Mouse (Mus musculus) limb, embryonic 11.5 days (tissue): ENCODE measurements at regions not wholly inside any gene's neighbourhood (a gene's known extent, or its start where the extent isn't known, plus 50 kb on each side); places are given as distances from the start of the nearest gene placed in this dataset.
A peak's percentile ranks its signal among the peaks of the same experiment; 100 is the strongest.

Source experiments
- ATAC-seq: fragments of 200-750 bp; cut with Nextera tagmentation; 2 replicates; pipeline ENCODE4 v1.8.0; 2017; ENCODE audit warnings: low read depth; ENCODE audit not compliant: insufficient number of reproducible peaks, low FRiP score, low TSS enrichment
- DNase-seq: peaks from one replicate; pipeline ENCODE4 v3.0.0-alpha.2; 2015; ENCODE audit warnings: low spot score
- H3K27ac ChIP-seq: fragments of 300-500 bp; sonication (generic); replicated peaks from 2 replicates; pipeline ENCODE4 v1.5.1; 2014; ENCODE audit warnings: low read depth, mild to moderate bottlenecking, low read length
- H3K27me3 ChIP-seq: fragments of 300-500 bp; sonication (generic); 2 replicates; pipeline ENCODE4 v1.6.1; 2014; ENCODE audit warnings: mild to moderate bottlenecking, low read length, mixed read lengths; ENCODE audit not compliant: control insufficient read depth, insufficient read depth
- H3K36me3 ChIP-seq: fragments of 300-500 bp; sonication (generic); 2 replicates; pipeline ENCODE4 v1.6.1; 2014; ENCODE audit warnings: mild to moderate bottlenecking, low read length, moderate library complexity, mixed read lengths; ENCODE audit not compliant: control insufficient read depth, insufficient read depth
- H3K4me1 ChIP-seq: fragments of 300-500 bp; sonication (generic); 2 replicates; pipeline ENCODE4 v1.6.1; 2014; ENCODE audit warnings: low read length, mixed read lengths; ENCODE audit not compliant: control insufficient read depth, insufficient read depth
- H3K4me2 ChIP-seq: fragments of 300-500 bp; sonication (generic); 2 replicates; pipeline ENCODE4 v1.6.1; 2014; ENCODE audit warnings: low read depth, mild to moderate bottlenecking, moderate library complexity; ENCODE audit not compliant: severe bottlenecking
- H3K4me3 ChIP-seq: fragments of 300-500 bp; sonication (generic); 2 replicates; pipeline ENCODE4 v1.5.1; 2014; ENCODE audit warnings: low read depth, low read length
- H3K9ac ChIP-seq: fragments of 300-500 bp; sonication (generic); 2 replicates; pipeline ENCODE4 v1.6.1; 2014; ENCODE audit warnings: mild to moderate bottlenecking, low read length
- H3K9me3 ChIP-seq: fragments of 300-500 bp; sonication (generic); 2 replicates; pipeline ENCODE4 v1.6.1; 2016; ENCODE audit warnings: low read length; ENCODE audit not compliant: control insufficient read depth
- WGBS: fragments of 180-500 bp; shearing (Covaris S2); extraction: QIAGEN DNeasy Blood & Tissue Kit; methylation state at CpG from one replicate; pipeline ENCODE4 v1.1.7; 2014; 5-methylcytosine and 5-hydroxymethylcytosine counted together

GRCm38 (mm10) chr6:34246512-34246911 is 69.6 kb upstream of the Slc35b4 start:
- 86% methylated on average over 4 of the region's 4 CpGs for WGBS
- no peak for DNase-seq
- Histone ChIP-seq H3K27ac (no peak overlapping the region), H3K9ac (no peak overlapping the region), H3K36me3 (no peaks in the 10 kb centered on the region), H3K27me3 (no peaks in the 10 kb centered on the region), H3K4me2 (no peak overlapping the region), H3K9me3 (no peaks in the 10 kb centered on the region), H3K4me1 (no peaks in the 10 kb centered on the region), H3K4me3 (no peak overlapping the region)
- no peak for ATAC-seq

DNA sequence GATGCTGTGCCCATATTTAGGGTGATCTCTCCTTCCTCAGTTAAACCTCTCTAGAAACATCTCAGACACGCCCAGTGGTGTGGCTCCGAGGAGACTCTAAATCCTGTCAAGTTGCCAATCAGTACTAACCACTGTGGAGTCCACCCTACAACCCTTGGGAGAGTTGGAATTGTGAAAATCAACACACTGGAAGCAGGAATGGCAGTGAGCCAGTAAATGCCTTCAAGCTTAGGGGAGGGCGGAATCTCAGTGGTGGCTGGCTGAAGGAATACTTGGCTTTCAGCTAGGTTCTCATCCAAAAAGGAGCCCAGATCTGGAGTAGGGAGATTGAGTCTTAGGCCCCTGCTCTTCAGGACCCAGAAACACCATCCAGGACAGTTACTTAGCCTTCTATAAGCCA is 66.1 kb upstream of the Slc35b4 start:
- no peaks in the 10 kb centered on the region for H3K9me3 ChIP-seq
- ATAC-seq (no peak), DNase-seq (no peak)
- no peaks in the 10 kb centered on the region for H3K4me1 ChIP-seq
- H3K4me3 ChIP-seq, result no peak overlapping the region
- H3K27ac ChIP-seq, result no peak overlapping the region
- H3K9ac ChIP-seq, result no peak overlapping the region
- H3K27me3 ChIP-seq, result no peaks in the 10 kb centered on the region
- 79% methylated on average over 3 of the region's 3 CpGs for WGBS
- H3K4me2 ChIP-seq, result no peak overlapping the region
- no peaks in the 10 kb centered on the region for H3K36me3 ChIP-seq

- Histone ChIP-seq H3K9ac (no peak overlapping the region), H3K9me3 (no peaks in the 10 kb centered on the region), H3K36me3 (no peaks in the 10 kb centered on the region), H3K27me3 (no peaks in the 10 kb centered on the region), H3K4me1 (no peaks in the 10 kb centered on the region), H3K27ac (no peak overlapping the region), H3K4me3 (no peak overlapping the region), H3K4me2 (0 out of 2 replicates have a peak overlapping the region, but pooled peaks have one; percentile 7)
- DNase-seq (no peak), ATAC-seq (no peak)
- 23% methylated on average over 9 of the region's 9 CpGs for WGBS
These were observed 65.6 kb upstream of the Slc35b4 start for GRCm38 (mm10) chr6:34242486-34242885.

- no peaks in the 10 kb centered on the region for H3K27me3 ChIP-seq
- no peak overlapping the region for H3K9ac ChIP-seq
- no peaks in the 10 kb centered on the region for H3K4me1 ChIP-seq
- WGBS, result 69% methylated on average over 10 of the region's 10 CpGs
- ATAC-seq (no peak), DNase-seq (no peak)
- no peak overlapping the region for H3K27ac ChIP-seq
- H3K9me3 ChIP-seq, result no peaks in the 10 kb centered on the region
- no peak overlapping the region for H3K4me3 ChIP-seq
- H3K36me3 ChIP-seq, result no peaks in the 10 kb centered on the region
- H3K4me2 ChIP-seq, result no peak overlapping the region
These were observed 58.2 kb upstream of the Slc35b4 start for GRCm38 (mm10) chr6:34235132-34235531.

DNA sequence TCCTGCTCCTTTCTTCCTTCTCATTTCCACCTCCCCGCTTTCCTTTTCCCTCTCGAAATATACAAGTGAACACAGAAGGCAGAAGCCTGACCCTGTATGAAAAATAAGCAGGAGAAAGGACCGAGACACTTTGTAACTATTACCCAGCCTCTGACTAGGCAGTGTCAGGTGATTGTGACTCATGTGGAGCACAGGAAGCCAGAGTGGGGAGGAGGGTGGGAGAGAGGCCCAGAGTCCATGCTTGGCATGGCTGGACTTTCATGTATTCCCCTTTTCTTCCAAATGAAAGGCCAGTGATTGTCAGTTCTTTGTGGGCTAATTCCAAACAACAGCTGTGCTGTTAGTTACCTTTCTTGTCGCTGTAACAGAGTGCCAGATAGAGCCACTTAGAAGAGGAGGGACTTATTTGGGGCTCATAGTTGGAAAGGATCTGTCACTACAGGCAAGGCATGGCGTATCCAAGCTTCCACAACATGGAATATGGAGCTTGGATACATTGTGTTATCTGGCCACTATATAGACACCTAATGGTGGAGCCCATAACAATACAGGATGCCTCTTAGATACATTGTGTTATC is 57.6 kb upstream of the Slc35b4 start:
- Histone ChIP-seq H3K4me2 (no peak overlapping the region), H3K4me1 (no peaks in the 10 kb centered on the region), H3K27me3 (no peaks in the 10 kb centered on the region), H3K4me3 (no peak overlapping the region), H3K9ac (no peak overlapping the region), H3K36me3 (no peaks in the 10 kb centered on the region), H3K27ac (no peak overlapping the region), H3K9me3 (no peaks in the 10 kb centered on the region)
- 85% methylated on average over 5 of the region's 5 CpGs for WGBS
- ATAC-seq, result no peak
- DNase-seq, result no peak

DNA sequence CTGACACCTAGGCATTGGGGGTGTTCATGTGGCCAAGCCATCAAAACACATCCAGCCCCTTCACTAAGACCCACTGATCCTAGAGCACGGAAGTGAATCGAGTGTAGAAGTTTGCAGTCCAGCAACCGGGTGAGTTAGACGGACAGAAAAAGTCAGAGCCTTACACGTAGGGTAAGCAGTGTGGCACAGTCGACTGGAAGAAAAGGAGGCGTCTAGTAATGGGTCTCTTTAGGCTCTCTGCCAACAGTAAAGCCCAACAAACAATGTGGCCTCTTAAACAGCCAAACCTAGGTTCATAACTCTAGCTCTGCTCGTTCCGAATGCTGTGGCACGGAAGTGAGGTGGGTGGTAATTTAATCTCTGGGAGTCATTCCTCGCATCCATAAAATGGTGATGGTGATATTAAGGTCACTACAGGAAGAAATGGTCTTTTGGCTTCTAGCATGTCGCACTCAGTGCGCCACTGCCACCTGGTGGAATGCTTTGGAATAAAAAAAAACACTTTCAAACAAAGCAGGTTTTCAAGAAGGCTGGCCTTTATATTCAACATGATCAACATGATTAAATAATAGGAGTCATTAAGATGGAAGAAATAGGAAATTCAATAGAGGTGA is 54.0 kb upstream of the Slc35b4 start:
- Histone ChIP-seq H3K4me3 (no peak overlapping the region), H3K9me3 (no peaks in the 10 kb centered on the region), H3K9ac (no peak overlapping the region), H3K27ac (no peak overlapping the region), H3K36me3 (no peaks in the 10 kb centered on the region), H3K4me2 (no peak overlapping the region), H3K27me3 (no peaks in the 10 kb centered on the region), H3K4me1 (no peaks in the 10 kb centered on the region)
- DNase-seq (peak; percentile 78), ATAC-seq (no peak)
- WGBS, result 35% methylated on average over 13 of the region's 13 CpGs

DNA sequence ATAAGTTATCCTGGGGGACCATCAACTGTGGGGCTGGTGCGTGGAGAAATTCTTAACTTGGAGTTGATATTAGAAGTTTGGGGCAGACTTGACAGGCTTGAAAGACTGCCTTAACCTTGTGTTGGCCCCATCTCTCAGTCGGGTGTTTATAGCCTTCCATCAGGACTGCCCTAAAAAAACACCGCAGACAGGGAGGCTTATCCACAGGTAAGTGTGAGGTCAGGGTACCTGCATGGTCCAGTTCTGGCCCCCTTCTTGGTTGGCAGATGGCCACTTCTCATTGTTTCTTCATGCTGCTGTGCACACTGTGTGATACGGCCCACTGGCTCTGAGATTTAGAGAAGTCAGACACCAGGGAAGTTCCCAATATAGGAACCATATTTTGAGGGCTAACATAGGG is 50.2 kb upstream of the Slc35b4 start:
- H3K4me2 ChIP-seq, result no peak overlapping the region
- H3K9me3 ChIP-seq, result no peaks in the 10 kb centered on the region
- no peak overlapping the region for H3K9ac ChIP-seq
- no peak overlapping the region for H3K27ac ChIP-seq
- no peak for ATAC-seq
- no peaks in the 10 kb centered on the region for H3K27me3 ChIP-seq
- no peak overlapping the region for H3K4me3 ChIP-seq
- H3K4me1 ChIP-seq, result no peaks in the 10 kb centered on the region
- H3K36me3 ChIP-seq, result no peaks in the 10 kb centered on the region
- no peak for DNase-seq
- WGBS, result 72% methylated on average over 4 of the region's 4 CpGs
